Mouse (Mus musculus): ENCODE measurements around the gene Isy1. TPM values are rescaled to one million over a fixed set of nuclear protein-coding genes. Genes with fewer than 3 reads are reported as not detected.
"Not testable (repeated sequence)": the region's sequence is repeated elsewhere in the genome, so short reads cannot be mapped to it uniquely, and the experiment has no call there.

Isy1 gene
- total and polyA plus RNA-seq, 3 experiments = 7.3 to 22.8 (median 22.3) TPM

DNA sequence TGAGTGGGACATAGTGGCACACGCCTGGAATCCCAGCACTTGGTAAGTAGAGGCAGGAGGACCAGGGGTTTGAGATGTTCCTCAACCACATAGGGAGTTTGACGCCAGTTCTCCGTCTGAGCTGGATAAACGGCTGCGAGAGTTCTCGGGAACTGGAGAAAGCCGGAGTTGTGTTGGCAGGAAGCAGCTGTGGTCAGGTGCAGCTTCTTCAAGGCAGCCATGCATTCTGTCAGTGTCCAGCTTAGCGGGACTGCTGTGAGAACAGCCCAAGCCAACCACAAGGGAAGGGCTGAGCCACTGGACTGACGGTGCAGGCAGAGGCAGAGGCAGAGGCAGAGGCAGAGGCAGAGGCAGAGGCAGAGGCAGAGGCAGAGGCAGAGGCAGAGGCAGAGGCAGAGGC, 63.7 kb downstream of the Isy1 start:
- Histone ChIP-seq H3K27ac (no peak overlapping the region), H3K9ac (ENCODE audit: low read depth, low read length) (no peak overlapping the region), H3K27me3 (ENCODE audit: control insufficient read depth, insufficient read depth, low read length) (no peaks in the 10 kb centered on the region), H3K4me1 (ENCODE audit: control insufficient read depth, insufficient read depth, low read length) (no peaks in the 10 kb centered on the region), H3K4me3 (no peak overlapping the region), H3K36me3 (ENCODE audit: control insufficient read depth, insufficient read depth, low read length) (no peaks in the 10 kb centered on the region), H3K79me2 (replicated peaks; ENCODE audit: control insufficient read depth, insufficient read depth, low read length) (no peaks in the 10 kb centered on the region)
- intact Hi-C loops (cut with DNase I) = no loop called here
- TF ChIP-seq POLR2A (IDR thresholded peaks at IDR 0.05; ENCODE audit: insufficient read depth, low read depth, low read length) (no peak), EP300 (IDR thresholded peaks at IDR 0.05; ENCODE audit: insufficient read depth, low read depth, low read length) (no peak), CTCF (IDR thresholded peaks at IDR 0.05) (no peak)
- WGBS = 71% methylated on average over 9 of the region's 9 CpGs
- no peak for DNase-seq

DNA sequence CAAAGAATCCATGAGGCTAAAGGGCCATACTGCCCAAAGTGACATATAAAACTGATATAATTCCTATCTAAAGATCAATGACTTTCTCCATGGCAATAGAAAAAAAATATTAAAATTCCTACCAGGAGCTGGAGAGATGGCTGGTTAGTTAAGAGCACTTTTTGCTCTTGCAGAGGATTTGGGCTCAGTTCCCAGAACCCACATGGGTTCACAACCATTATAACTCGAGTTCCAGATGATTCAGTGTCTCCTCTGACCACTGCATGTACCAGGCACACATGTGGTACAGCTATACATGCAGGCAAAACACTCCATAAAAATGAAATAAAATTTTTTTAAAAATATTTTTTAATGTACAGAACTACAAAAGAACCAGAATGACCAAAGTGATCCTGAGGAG, 64.1 kb downstream of the Isy1 start:
- no peak overlapping the region for H3K4me3 ChIP-seq
- no peak for TF ChIP-seq POLR2A (IDR thresholded peaks at IDR 0.05; ENCODE audit: insufficient read depth, low read depth, low read length)
- no peak for TF ChIP-seq EP300 (IDR thresholded peaks at IDR 0.05; ENCODE audit: insufficient read depth, low read depth, low read length)
- TF ChIP-seq CTCF (IDR thresholded peaks at IDR 0.05) = no peak
- no peaks in the 10 kb centered on the region for H3K36me3 ChIP-seq (ENCODE audit: control insufficient read depth, insufficient read depth, low read length)
- intact Hi-C loops (cut with DNase I) = no loop called here
- no peaks in the 10 kb centered on the region for H3K79me2 ChIP-seq (replicated peaks; ENCODE audit: control insufficient read depth, insufficient read depth, low read length)
- no peak overlapping the region for H3K9ac ChIP-seq (ENCODE audit: low read depth, low read length)
- H3K27ac ChIP-seq = no peak overlapping the region
- WGBS = 20% methylated on average over 1 of the region's 1 CpGs
- H3K4me1 ChIP-seq (ENCODE audit: control insufficient read depth, insufficient read depth, low read length) = no peaks in the 10 kb centered on the region
- H3K27me3 ChIP-seq (ENCODE audit: control insufficient read depth, insufficient read depth, low read length) = no peaks in the 10 kb centered on the region
- no peak for DNase-seq

DNA sequence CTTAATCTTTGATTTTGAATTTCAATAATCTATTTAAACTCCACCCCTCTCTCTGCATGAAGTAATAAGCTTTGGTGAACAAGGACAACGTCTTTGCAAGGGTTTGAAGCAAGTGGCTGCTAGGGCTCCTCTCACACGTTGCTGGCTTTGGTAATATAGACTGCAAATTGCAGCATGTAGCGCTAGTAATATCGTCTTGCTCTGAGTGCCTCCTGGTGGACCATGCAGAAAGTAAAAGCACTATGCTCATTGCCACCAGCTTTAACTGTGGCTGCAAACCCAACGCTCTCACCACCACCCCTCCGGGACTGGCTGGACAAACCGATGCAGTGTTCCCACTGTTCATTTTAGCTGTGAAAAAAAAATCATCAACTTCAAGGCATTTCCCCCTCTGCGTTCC, 68.0 kb downstream of the Isy1 start:
- Histone ChIP-seq H3K4me3 (no peak overlapping the region), H3K36me3 (ENCODE audit: control insufficient read depth, insufficient read depth, low read length) (no peaks in the 10 kb centered on the region), H3K27ac (no peak overlapping the region), H3K27me3 (ENCODE audit: control insufficient read depth, insufficient read depth, low read length) (no peaks in the 10 kb centered on the region), H3K9ac (ENCODE audit: low read depth, low read length) (no peak overlapping the region), H3K4me1 (ENCODE audit: control insufficient read depth, insufficient read depth, low read length) (no peaks in the 10 kb centered on the region), H3K79me2 (replicated peaks; ENCODE audit: control insufficient read depth, insufficient read depth, low read length) (no peaks in the 10 kb centered on the region)
- DNase-seq = no peak
- intact Hi-C loops (cut with DNase I) = no loop called here
- WGBS = 32% methylated on average over 8 of the region's 8 CpGs
- TF ChIP-seq EP300 (IDR thresholded peaks at IDR 0.05; ENCODE audit: insufficient read depth, low read depth, low read length) (no peak), CTCF (IDR thresholded peaks at IDR 0.05) (peak; percentile 38)

DNA sequence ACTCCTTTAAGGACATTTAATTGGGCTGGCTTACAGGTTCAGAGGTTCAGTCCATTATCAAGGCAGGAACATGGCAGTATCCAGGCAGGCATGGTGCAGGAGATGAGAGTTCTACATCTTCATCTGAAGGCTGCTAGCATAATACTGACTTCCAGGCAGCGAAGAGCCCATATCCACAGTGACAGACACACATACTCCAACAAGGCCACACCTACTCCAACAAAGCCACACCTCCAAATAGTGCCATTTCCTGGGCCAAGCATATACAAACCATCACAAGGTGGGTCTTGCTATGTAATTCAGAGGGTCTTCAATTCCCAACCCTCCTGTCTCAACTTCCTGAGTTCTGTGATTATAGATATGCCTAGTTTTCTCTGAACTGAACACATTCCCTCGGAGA, 74.3 kb downstream of the Isy1 start:
- H3K9ac ChIP-seq (ENCODE audit: low read depth, low read length); H3K27me3 ChIP-seq (ENCODE audit: control insufficient read depth, insufficient read depth, low read length); H3K79me2 ChIP-seq (replicated peaks; ENCODE audit: control insufficient read depth, insufficient read depth, low read length); DNase-seq; H3K4me3 ChIP-seq; H3K36me3 ChIP-seq (ENCODE audit: control insufficient read depth, insufficient read depth, low read length); H3K27ac ChIP-seq; H3K4me1 ChIP-seq (ENCODE audit: control insufficient read depth, insufficient read depth, low read length): not testable (repeated sequence)
- intact Hi-C loops (cut with DNase I) = loop anchor here (1.0 to 10.0 kb wide), 4 partner anchors 48 to 341 kb away; partner anchors contain the start of genes Copg1 and Rab43
- WGBS = 89% methylated on average over 2 of the region's 2 CpGs

Other genes starting within 250 kb of the Isy1 start
- under 1 TPM; 0.37 to 0.77 TPM for gene Prokr1, start 248.1 kb downstream of the Isy1 start, total RNA-seq (2021)
- gene Prokr1, start 248.1 kb downstream of the Isy1 start, polyA plus RNA-seq (2012; rRNA removed) = 0.23 and 0.97 TPM in 2 replicates
- gene Aplf, start 166.6 kb downstream of the Isy1 start, total RNA-seq (2021) = 1 to 10 TPM; 2.1 to 2.6 TPM
- gene Aplf, start 166.6 kb downstream of the Isy1 start, polyA plus RNA-seq (2012; rRNA removed) = 1.4 and 2.1 TPM in 2 replicates
- gene Efcc1, start 107.9 kb downstream of the Isy1 start, total RNA-seq (2021) = 1 to 10 TPM in 1 of 2 experiments, under 1 TPM in 1; 0.86 to 1.2 TPM
- 1.3 and 2.5 TPM in 2 replicates for gene Efcc1, start 107.9 kb downstream of the Isy1 start, polyA plus RNA-seq (2012; rRNA removed)
- 1 to 10 TPM in 1 of 2 experiments, under 1 TPM in 1; 0.94 to 5.8 TPM for gene Gp9, start 60.7 kb downstream of the Isy1 start, total RNA-seq (2021)
- 2.6 and 9.9 TPM in 2 replicates for gene Gp9, start 60.7 kb downstream of the Isy1 start, polyA plus RNA-seq (2012; rRNA removed)
- 10 to 100 TPM; 11.1 to 11.6 TPM for gene Rab43, start 26.6 kb downstream of the Isy1 start, total RNA-seq (2021)
- gene Rab43, start 26.6 kb downstream of the Isy1 start, polyA plus RNA-seq (2012; rRNA removed) = 12.2 and 17.6 TPM in 2 replicates
- gene Gm45140, start 3.0 kb downstream of the Isy1 start, total RNA-seq (2021) = 1 to 10 TPM in 1 of 2 experiments, under 1 TPM in 1; 0.23 to 1.4 TPM
- 0.16 and 0.79 TPM in 2 replicates for gene Gm45140, start 3.0 kb downstream of the Isy1 start, polyA plus RNA-seq (2012; rRNA removed)
- 100 to 1,000 TPM; 303 to 355 TPM for gene Cnbp, start 12.3 kb upstream of the Isy1 start, total RNA-seq (2021)
- 201 and 451 TPM in 2 replicates for gene Cnbp, start 12.3 kb upstream of the Isy1 start, polyA plus RNA-seq (2012; rRNA removed)
- 10 to 100 TPM; 40.3 to 41.0 TPM for gene Copg1, start 49.0 kb upstream of the Isy1 start, total RNA-seq (2021)
- 29.5 and 35.9 TPM in 2 replicates for gene Copg1, start 49.0 kb upstream of the Isy1 start, polyA plus RNA-seq (2012; rRNA removed)
- 1 to 10 TPM; 8.3 to 9.1 TPM for gene Hmces, start 75.1 kb upstream of the Isy1 start, total RNA-seq (2021)
- 8.2 and 9.4 TPM in 2 replicates for gene Hmces, start 75.1 kb upstream of the Isy1 start, polyA plus RNA-seq (2012; rRNA removed)
- gene H1fx, start 142.8 kb upstream of the Isy1 start, total RNA-seq (2021) = 1 to 10 TPM; 1.5 to 1.7 TPM
- 0.82 and 1.4 TPM in 2 replicates for gene H1fx, start 142.8 kb upstream of the Isy1 start, polyA plus RNA-seq (2012; rRNA removed)
- gene Rab7, start 206.5 kb upstream of the Isy1 start, total RNA-seq (2021) = 100 to 1,000 TPM; 271 to 299 TPM
- gene Rab7, start 206.5 kb upstream of the Isy1 start, polyA plus RNA-seq (2012; rRNA removed) = 212 and 344 TPM in 2 replicates
- 100 to 1,000 TPM; 107 to 114 TPM for gene Rpn1, start 245.7 kb upstream of the Isy1 start, total RNA-seq (2021)
- gene Rpn1, start 245.7 kb upstream of the Isy1 start, polyA plus RNA-seq (2012; rRNA removed) = 67.7 and 131 TPM in 2 replicates